Mouse (Mus musculus) cerebellum, adult 2 months (tissue): ENCODE measurements at regions not wholly inside any gene's neighbourhood (a gene's known extent, or its start where the extent isn't known, plus 50 kb on each side); places are given as distances from the start of the nearest gene placed in this dataset.

Experiments
- DNase-seq, 2 experiments: peaks; one replicate each; pipeline ENCODE4 v3.0.0; 2021
- H3K27ac ChIP-seq: fragments of 200-500 bp; 2 replicates; pipeline ENCODE4 v1.5.1; 2012; ENCODE audit warnings: low read length, control low read depth, inconsistent platforms; ENCODE audit not compliant: insufficient read depth
- H3K27me3 ChIP-seq: fragments of 200-500 bp; 2 replicates; pipeline ENCODE4 v1.6.1; 2012; ENCODE audit warnings: inconsistent platforms, mild to moderate bottlenecking, low read length, moderate library complexity; ENCODE audit not compliant: control insufficient read depth, insufficient read depth
- H3K4me1 ChIP-seq: fragments of 200-500 bp; 2 replicates; pipeline ENCODE4 v1.6.1; 2011; ENCODE audit warnings: low read length; ENCODE audit not compliant: control insufficient read depth, insufficient read depth
- H3K4me3 ChIP-seq: fragments of 200-500 bp; replicated peaks from 2 replicates; pipeline ENCODE3; 2011; ENCODE audit warnings: mild to moderate bottlenecking, low read depth, low read length, control low read depth; ENCODE audit not compliant: insufficient read depth
- CTCF ChIP-seq: fragments of 200-500 bp; IDR thresholded peaks from 2 replicates; pipeline ENCODE4 v1.5.1; 2011; ENCODE audit warnings: low read depth, mild to moderate bottlenecking, control low read depth, low read length, moderate library complexity, borderline replicate concordance; ENCODE audit not compliant: insufficient read depth
- POLR2A ChIP-seq: fragments of 200-500 bp; IDR thresholded peaks from 2 replicates; pipeline ENCODE4 v1.6.1; 2011; ENCODE audit warnings: low read length, control low read depth, borderline replicate concordance; ENCODE audit not compliant: insufficient read depth
- WGBS: fragments of 180-500 bp; shearing (Covaris S2); methylation state at CpG from one replicate; pipeline ENCODE4 v1.1.7; 2018; 5-methylcytosine and 5-hydroxymethylcytosine counted together

DNA sequence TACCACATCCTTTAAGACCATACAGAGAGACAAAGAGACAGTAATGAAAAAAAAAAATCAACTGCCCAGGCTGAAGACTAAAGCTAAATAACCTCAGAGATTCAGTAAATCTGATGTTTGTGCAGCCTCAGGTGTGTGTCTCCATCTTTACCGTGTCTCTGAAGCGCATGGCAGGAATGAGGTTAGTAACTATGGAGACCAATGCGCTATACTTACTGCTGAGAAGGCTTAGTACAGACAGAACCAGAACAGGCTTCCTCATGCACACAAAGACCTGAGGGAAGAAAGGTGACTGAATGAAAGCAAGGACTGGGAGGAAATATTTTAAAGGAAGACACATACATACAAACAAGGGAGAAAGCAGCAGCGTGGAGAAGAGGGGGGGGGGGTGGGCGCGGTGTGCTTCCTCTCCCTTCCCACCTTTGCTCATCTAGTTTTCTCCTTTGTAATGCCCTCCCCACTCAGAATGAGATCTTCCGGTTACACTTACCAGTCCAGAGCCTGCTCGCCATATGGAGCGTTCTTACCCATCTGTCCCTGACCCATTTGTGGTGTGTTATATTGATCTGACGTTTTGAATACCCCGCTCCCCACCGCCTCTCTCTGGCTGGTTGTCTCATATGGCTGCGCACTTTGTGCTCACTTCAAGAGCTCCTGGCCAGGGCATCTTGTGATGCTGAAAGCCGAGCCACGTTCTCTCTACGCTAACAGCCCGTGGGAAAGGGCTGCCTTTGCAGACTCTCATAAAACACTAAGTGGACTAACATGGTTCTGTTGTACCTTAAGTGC lies 59.0 kb upstream of the Raph1 start:
- WGBS: 72% methylated on average over 17 of the region's 17 CpGs
- no peak for TF ChIP-seq POLR2A
- no peak for TF ChIP-seq CTCF
- no peak overlapping the region for H3K27ac ChIP-seq

GRCm38 (mm10) chr1:60624231-60624630 lies 57.3 kb upstream of the Raph1 start:
- WGBS: 90% methylated on average over 4 of the region's 4 CpGs

More for the DNA sequence above, 59.0 kb upstream of the Raph1 start:
- no peaks in the 10 kb centered on the region for H3K27me3 ChIP-seq
- H3K4me1 ChIP-seq: no peaks in the 10 kb centered on the region
- H3K4me3 ChIP-seq: no peak overlapping the region
- no peak for DNase-seq

DNA sequence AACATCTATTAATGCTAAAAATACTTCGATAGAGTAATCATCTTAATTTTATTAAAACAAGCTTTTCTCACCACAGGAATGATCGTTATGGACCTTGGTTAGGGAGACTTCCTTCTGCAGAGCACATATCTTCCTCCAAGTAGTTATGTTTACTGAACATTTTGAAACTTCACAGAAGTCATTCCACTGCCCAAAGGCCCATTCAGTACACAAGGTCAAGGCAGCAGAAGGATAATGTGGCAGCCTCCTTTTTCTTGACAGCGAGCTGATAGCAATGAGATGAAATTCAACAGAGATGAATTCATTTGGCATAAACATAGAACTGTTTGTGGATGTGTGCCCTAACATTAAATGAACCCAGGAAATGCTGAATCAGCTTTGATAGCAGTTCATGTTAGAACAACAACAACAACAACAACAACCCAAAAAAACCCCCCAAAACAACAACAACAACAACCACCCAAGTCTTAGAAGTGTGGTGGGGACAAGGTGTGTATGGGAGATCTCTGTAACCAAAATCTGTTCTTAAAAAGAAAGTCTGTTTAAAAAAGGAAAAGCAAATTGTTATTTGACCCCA lies 56.6 kb upstream of the Raph1 start:
- TF ChIP-seq CTCF: no peak
- TF ChIP-seq POLR2A: no peak
- WGBS: 91% methylated on average over 3 of the region's 3 CpGs

More at GRCm38 (mm10) chr1:60624231-60624630, 57.3 kb upstream of the Raph1 start:
- H3K4me1 ChIP-seq: no peaks in the 10 kb centered on the region
- no peak overlapping the region for H3K27ac ChIP-seq
- no peak for DNase-seq
- no peaks in the 10 kb centered on the region for H3K27me3 ChIP-seq
- TF ChIP-seq CTCF (no peak), POLR2A (no peak)
- H3K4me3 ChIP-seq: no peak overlapping the region

DNA sequence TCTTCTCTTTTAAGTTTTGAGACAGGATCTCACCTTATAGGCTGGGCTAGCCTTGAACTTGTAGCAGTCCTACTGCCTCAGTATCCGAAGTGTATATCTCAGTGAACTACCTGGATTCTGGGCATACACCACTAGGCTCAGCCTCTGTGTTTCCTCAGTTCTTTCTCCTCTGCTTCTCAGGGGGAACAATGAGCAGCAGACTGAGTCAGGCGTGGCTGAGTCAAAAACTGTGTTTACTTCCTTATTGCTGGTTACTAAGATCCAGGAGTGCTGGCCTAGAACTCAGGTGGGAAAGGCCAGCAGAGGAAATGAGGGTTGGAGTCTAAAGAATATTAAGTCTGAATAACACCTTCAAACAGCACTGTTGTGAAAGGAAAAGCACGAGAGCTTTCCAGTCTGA lies 54.9 kb upstream of the Raph1 start:
- H3K27ac ChIP-seq: no peak overlapping the region
- no peaks in the 10 kb centered on the region for H3K4me1 ChIP-seq
- TF ChIP-seq POLR2A: no peak
- no peak for TF ChIP-seq CTCF
- no peak overlapping the region for H3K4me3 ChIP-seq
- no peaks in the 10 kb centered on the region for H3K27me3 ChIP-seq
- no peak for DNase-seq
- WGBS: 84% methylated on average over 3 of the region's 3 CpGs

More for the DNA sequence above, 56.6 kb upstream of the Raph1 start:
- Histone ChIP-seq H3K4me3 (no peak overlapping the region), H3K4me1 (no peaks in the 10 kb centered on the region), H3K27me3 (no peaks in the 10 kb centered on the region), H3K27ac (no peak overlapping the region)
- DNase-seq: no peak

- Histone ChIP-seq H3K4me1 (no peaks in the 10 kb centered on the region), H3K27me3 (no peaks in the 10 kb centered on the region), H3K4me3 (no peak overlapping the region), H3K27ac (no peak overlapping the region)
- no peak for DNase-seq
- no peak for TF ChIP-seq POLR2A
- TF ChIP-seq CTCF: no peak
- 90% methylated on average over 8 of the region's 8 CpGs for WGBS
Observed at GRCm38 (mm10) chr1:60621064-60621726, 54.3 kb upstream of the Raph1 start.

DNA sequence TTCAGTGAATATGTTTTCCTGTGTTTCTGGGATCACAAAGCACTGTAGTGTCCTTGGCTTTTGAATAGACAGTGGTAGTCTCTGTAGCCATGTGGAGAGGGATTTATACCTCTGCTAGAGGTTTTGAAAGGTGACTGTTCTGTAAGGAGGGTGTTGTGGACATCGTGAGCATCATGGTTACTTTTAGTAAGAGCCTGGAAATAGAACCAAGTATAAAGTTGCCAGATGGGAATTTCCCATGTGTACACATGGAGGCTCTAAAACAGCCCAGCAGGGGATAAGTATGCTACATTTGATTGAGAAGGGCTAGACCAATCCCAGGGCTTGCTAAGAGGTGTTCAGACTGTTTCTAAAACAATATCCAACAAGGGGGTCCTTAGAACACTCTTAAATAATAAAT lies 51.5 kb upstream of the Raph1 start:
- Histone ChIP-seq H3K27me3 (no peaks in the 10 kb centered on the region), H3K4me3 (no peak overlapping the region), H3K27ac (no peak overlapping the region), H3K4me1 (no peaks in the 10 kb centered on the region)
- DNase-seq: no peak
- WGBS: 52% methylated on average over 1 of the region's 1 CpGs
- TF ChIP-seq POLR2A: no peak
- TF ChIP-seq CTCF: no peak

- H3K27ac ChIP-seq: no peak overlapping the region
- H3K4me1 ChIP-seq: no peaks in the 10 kb centered on the region
- DNase-seq: no peak
- WGBS: 80% methylated on average over 2 of the region's 2 CpGs
- TF ChIP-seq CTCF (no peak), POLR2A (no peak)
- no peak overlapping the region for H3K4me3 ChIP-seq
- H3K27me3 ChIP-seq: no peaks in the 10 kb centered on the region
Observed at GRCm38 (mm10) chr1:60616916-60617315, 50.0 kb upstream of the Raph1 start.
